Mouse (Mus musculus) hindbrain, embryonic 12.5 days (tissue): ENCODE data around the gene Hpse. TPM values are rescaled to one million over a fixed set of nuclear protein-coding genes. Genes with fewer than 3 reads are reported as not detected.

ENCODE experiments used
- ATAC-seq: fragments of 200-750 bp; cut with Nextera tagmentation; 2 replicates; pipeline ENCODE4 v1.8.0; 2017; ENCODE audit warnings: moderate TSS enrichment; ENCODE audit not compliant: low FRiP score
- H3K27ac ChIP-seq: fragments of 300-500 bp; sonication (generic); 2 replicates; pipeline ENCODE4 v1.5.1; 2016; ENCODE audit warnings: mild to moderate bottlenecking
- H3K27me3 ChIP-seq: fragments of 300-500 bp; sonication (generic); 2 replicates; pipeline ENCODE4 v1.6.1; 2016; ENCODE audit warnings: mild to moderate bottlenecking
- H3K36me3 ChIP-seq: fragments of 300-500 bp; sonication (generic); 2 replicates; pipeline ENCODE4 v1.6.1; 2016; ENCODE audit warnings: mild to moderate bottlenecking
- H3K4me1 ChIP-seq: fragments of 300-500 bp; sonication (generic); 2 replicates; pipeline ENCODE4 v1.6.1; 2016
- H3K4me2 ChIP-seq: fragments of 300-500 bp; sonication (generic); replicated peaks from 2 replicates; pipeline ENCODE4 v1.6.1; 2016; ENCODE audit warnings: mild to moderate bottlenecking
- H3K4me3 ChIP-seq: fragments of 300-500 bp; sonication (generic); 2 replicates; pipeline ENCODE4 v1.5.1; 2016; ENCODE audit warnings: mild to moderate bottlenecking
- H3K9ac ChIP-seq: fragments of 300-500 bp; sonication (generic); 2 replicates; pipeline ENCODE4 v1.6.1; 2016; ENCODE audit warnings: mild to moderate bottlenecking, moderate library complexity
- H3K9me3 ChIP-seq: fragments of 300-500 bp; sonication (generic); replicated peaks from 2 replicates; pipeline ENCODE4 v1.6.1; 2016; ENCODE audit warnings: mild to moderate bottlenecking
- WGBS: fragments of 180-500 bp; shearing (Covaris S2); methylation state at CpG from one replicate; pipeline ENCODE4 v1.1.7; 2016; 5-methylcytosine and 5-hydroxymethylcytosine counted together
- polyA plus RNA-seq: library from polyadenylated mRNA; unstranded; fragments of >200 nt; fragmentation: Nextera tagmentation; extraction: Ambion mirVana; gene quantifications from 2 replicates; pipeline ENCODE4 v1.2.1, GENCODE M21; 2016

Gene Hpse
- polyA plus RNA-seq = 1.6 and 2.6 TPM in 2 replicates

GRCm38 (mm10) chr5:100719235-100720088 is at the start of gene Hpse:
Hpse (minus strand) TSS chr5:100719716.
- no peak within 1 kb of the TSS for H3K27ac ChIP-seq
- under 1% methylated on average over 49 of the region's 56 CpGs for WGBS
- H3K9ac ChIP-seq = peak within 1 kb of the TSS; percentile 57
- H3K4me3 ChIP-seq = peak within 1 kb of the TSS; percentile 48
- 0 out of 2 replicates have a peak, but pooled peaks cover 2% of the 10 kb centered on the region for H3K4me1 ChIP-seq
- peak within 1 kb of the TSS; percentile 92 for H3K4me2 ChIP-seq
- ATAC-seq = peak; percentile 73
- peaks cover 26% of the 10 kb centered on the region for H3K27me3 ChIP-seq
- no peaks in the 10 kb centered on the region for H3K36me3 ChIP-seq
- H3K9me3 ChIP-seq = 0 out of 2 replicates have a peak, but pooled peaks cover 3% of the 10 kb centered on the region

- peaks cover 86% of the 10 kb centered on the region for H3K36me3 ChIP-seq
- ATAC-seq = no peak
- 90% methylated on average over 7 of the region's 7 CpGs for WGBS
These were observed 46.5 kb upstream of the Hpse start for GRCm38 (mm10) chr5:100766026-100766425.

GRCm38 (mm10) chr5:100761736-100762135 is 42.2 kb upstream of the Hpse start:
- Histone ChIP-seq H3K27ac (no peak overlapping the region), H3K27me3 (no peaks in the 10 kb centered on the region), H3K4me3 (no peak overlapping the region), H3K4me1 (no peaks in the 10 kb centered on the region), H3K4me2 (no peak overlapping the region), H3K9me3 (no peaks in the 10 kb centered on the region), H3K36me3 (peaks cover 50% of the 10 kb centered on the region), H3K9ac (no peak overlapping the region)
- WGBS = 90% methylated on average over 7 of the region's 7 CpGs
- no peak for ATAC-seq

More at GRCm38 (mm10) chr5:100766026-100766425, 46.5 kb upstream of the Hpse start:
- no peak overlapping the region for H3K9ac ChIP-seq
- H3K4me2 ChIP-seq = no peak overlapping the region
- no peaks in the 10 kb centered on the region for H3K27me3 ChIP-seq
- H3K4me1 ChIP-seq = no peaks in the 10 kb centered on the region
- H3K4me3 ChIP-seq = no peak overlapping the region
- H3K9me3 ChIP-seq = no peaks in the 10 kb centered on the region
- no peak overlapping the region for H3K27ac ChIP-seq

GRCm38 (mm10) chr5:100760049-100760663 is 40.6 kb upstream of the Hpse start:
- Histone ChIP-seq H3K9me3 (no peaks in the 10 kb centered on the region), H3K4me2 (no peak overlapping the region), H3K27ac (no peak overlapping the region), H3K36me3 (peaks cover 36% of the 10 kb centered on the region), H3K4me3 (no peak overlapping the region), H3K27me3 (no peaks in the 10 kb centered on the region), H3K4me1 (no peaks in the 10 kb centered on the region), H3K9ac (no peak overlapping the region)
- ATAC-seq = no peak
- 80% methylated on average over 10 of the region's 10 CpGs for WGBS

- ATAC-seq = no peak
- H3K27ac ChIP-seq = no peak overlapping the region
- H3K4me1 ChIP-seq = peaks cover 5% of the 10 kb centered on the region
- peaks cover 17% of the 10 kb centered on the region for H3K36me3 ChIP-seq
- no peaks in the 10 kb centered on the region for H3K27me3 ChIP-seq
- no peaks in the 10 kb centered on the region for H3K9me3 ChIP-seq
- no peak overlapping the region for H3K4me3 ChIP-seq
- H3K4me2 ChIP-seq = no peak overlapping the region
- WGBS = 97% methylated on average over 5 of the region's 5 CpGs
- no peak overlapping the region for H3K9ac ChIP-seq
These were observed 38.6 kb upstream of the Hpse start for GRCm38 (mm10) chr5:100758121-100758520.

GRCm38 (mm10) chr5:100753407-100753806 is 33.9 kb upstream of the Hpse start:
- H3K9ac ChIP-seq = no peak overlapping the region
- peaks cover 7% of the 10 kb centered on the region for H3K4me1 ChIP-seq
- WGBS = 45% methylated on average over 7 of the region's 7 CpGs
- no peak overlapping the region for H3K4me2 ChIP-seq
- no peak for ATAC-seq
- no peak overlapping the region for H3K4me3 ChIP-seq
- H3K9me3 ChIP-seq = no peaks in the 10 kb centered on the region
- H3K27me3 ChIP-seq = no peaks in the 10 kb centered on the region
- H3K36me3 ChIP-seq = no peaks in the 10 kb centered on the region
- H3K27ac ChIP-seq = no peak overlapping the region

GRCm38 (mm10) chr5:100751655-100752054 is 32.1 kb upstream of the Hpse start:
- Histone ChIP-seq H3K4me3 (no peak overlapping the region), H3K36me3 (no peaks in the 10 kb centered on the region), H3K9ac (no peak overlapping the region), H3K9me3 (no peaks in the 10 kb centered on the region), H3K4me1 (peaks cover 7% of the 10 kb centered on the region), H3K27me3 (no peaks in the 10 kb centered on the region), H3K27ac (0 out of 2 replicates have a peak overlapping the region, but pooled peaks have one; percentile 5), H3K4me2 (no peak overlapping the region)
- ATAC-seq = peak; percentile 48
- 54% methylated on average over 4 of the region's 4 CpGs for WGBS

- peaks cover 7% of the 10 kb centered on the region for H3K4me1 ChIP-seq
- no peak overlapping the region for H3K9ac ChIP-seq
- H3K36me3 ChIP-seq = no peaks in the 10 kb centered on the region
- no peak overlapping the region for H3K4me3 ChIP-seq
- no peaks in the 10 kb centered on the region for H3K9me3 ChIP-seq
- ATAC-seq = no peak
- no peaks in the 10 kb centered on the region for H3K27me3 ChIP-seq
- 85% methylated on average over 10 of the region's 10 CpGs for WGBS
- H3K27ac ChIP-seq = no peak overlapping the region
- no peak overlapping the region for H3K4me2 ChIP-seq
These were observed 31.2 kb upstream of the Hpse start for GRCm38 (mm10) chr5:100750617-100751255.

GRCm38 (mm10) chr5:100738802-100739201 is 19.3 kb upstream of the Hpse start:
- no peak overlapping the region for H3K4me3 ChIP-seq
- H3K27me3 ChIP-seq = no peaks in the 10 kb centered on the region
- H3K27ac ChIP-seq = no peak overlapping the region
- no peaks in the 10 kb centered on the region for H3K36me3 ChIP-seq
- H3K9me3 ChIP-seq = peaks cover 8% of the 10 kb centered on the region; the same call in 1 of the 2 replicates
- ATAC-seq = no peak
- no peak overlapping the region for H3K9ac ChIP-seq
- H3K4me2 ChIP-seq = no peak overlapping the region
- no peaks in the 10 kb centered on the region for H3K4me1 ChIP-seq
- 86% methylated on average over 8 of the region's 8 CpGs for WGBS

- no peak overlapping the region for H3K4me2 ChIP-seq
- H3K36me3 ChIP-seq = no peaks in the 10 kb centered on the region
- H3K9ac ChIP-seq = no peak overlapping the region
- no peak overlapping the region for H3K4me3 ChIP-seq
- 86% methylated on average over 8 of the region's 8 CpGs for WGBS
- no peaks in the 10 kb centered on the region for H3K4me1 ChIP-seq
- no peak for ATAC-seq
- no peak overlapping the region for H3K27ac ChIP-seq
- H3K9me3 ChIP-seq = peaks cover 8% of the 10 kb centered on the region; the same call in 1 of the 2 replicates
- H3K27me3 ChIP-seq = no peaks in the 10 kb centered on the region
These were observed 17.4 kb upstream of the Hpse start for GRCm38 (mm10) chr5:100736919-100737318.

- H3K36me3 ChIP-seq = no peaks in the 10 kb centered on the region
- ATAC-seq = no peak
- WGBS = 81% methylated on average over 4 of the region's 4 CpGs
These were observed 15.0 kb upstream of the Hpse start for GRCm38 (mm10) chr5:100734535-100734934.

GRCm38 (mm10) chr5:100728757-100729156 is 9.2 kb upstream of the Hpse start:
- Histone ChIP-seq H3K36me3 (no peaks in the 10 kb centered on the region), H3K27ac (no peak overlapping the region), H3K4me1 (no peaks in the 10 kb centered on the region), H3K4me3 (no peak overlapping the region), H3K27me3 (no peaks in the 10 kb centered on the region), H3K9ac (no peak overlapping the region), H3K4me2 (no peak overlapping the region), H3K9me3 (0 out of 2 replicates have a peak, but pooled peaks cover 3% of the 10 kb centered on the region)
- ATAC-seq = no peak
- WGBS = 88% methylated on average over 13 of the region's 13 CpGs

More at GRCm38 (mm10) chr5:100734535-100734934, 15.0 kb upstream of the Hpse start:
- H3K4me3 ChIP-seq = no peak overlapping the region
- H3K4me2 ChIP-seq = no peak overlapping the region
- H3K27ac ChIP-seq = no peak overlapping the region
- H3K27me3 ChIP-seq = no peaks in the 10 kb centered on the region
- H3K9me3 ChIP-seq = 0 out of 2 replicates have a peak, but pooled peaks cover 1% of the 10 kb centered on the region
- H3K9ac ChIP-seq = no peak overlapping the region
- H3K4me1 ChIP-seq = no peaks in the 10 kb centered on the region
